Mouse (Mus musculus) CD4-positive helper T cell, adult 2 months (primary cell): ENCODE measurements around the gene Camk1d.

Experiments used
- DNase-seq: peaks from one replicate; pipeline ENCODE4 v3.0.0-alpha.2; 2012; ENCODE audit warnings: low read depth, missing footprints, low spot score

Camk1d gene

DNA sequence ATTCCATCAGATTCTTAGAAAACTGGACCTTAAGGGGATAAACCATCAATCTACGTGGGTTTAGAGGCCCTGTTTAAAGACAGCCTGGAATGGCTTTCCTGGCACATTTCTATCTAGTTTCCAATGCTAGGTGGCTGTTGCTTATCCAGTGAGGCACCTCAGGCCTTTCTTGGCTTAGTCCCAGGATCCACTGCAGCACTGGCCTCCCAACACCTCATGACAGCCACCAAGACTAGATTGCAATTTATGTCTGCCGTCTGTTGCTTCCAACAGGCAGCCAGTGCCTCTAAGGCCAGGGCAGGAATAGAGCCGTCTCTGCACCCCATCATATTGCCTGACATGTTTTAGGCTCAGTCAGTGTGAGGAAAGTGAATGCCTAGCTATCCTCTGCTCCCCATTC, 389.5 kb downstream of the Camk1d start:
- DNase-seq, result no peak

GRCm38 (mm10) chr2:5321660-5322295, 392.5 kb downstream of the Camk1d start:
- DNase-seq, result no peak

GRCm38 (mm10) chr2:5319138-5319537, 395.2 kb downstream of the Camk1d start:
- DNase-seq, result no peak

DNA sequence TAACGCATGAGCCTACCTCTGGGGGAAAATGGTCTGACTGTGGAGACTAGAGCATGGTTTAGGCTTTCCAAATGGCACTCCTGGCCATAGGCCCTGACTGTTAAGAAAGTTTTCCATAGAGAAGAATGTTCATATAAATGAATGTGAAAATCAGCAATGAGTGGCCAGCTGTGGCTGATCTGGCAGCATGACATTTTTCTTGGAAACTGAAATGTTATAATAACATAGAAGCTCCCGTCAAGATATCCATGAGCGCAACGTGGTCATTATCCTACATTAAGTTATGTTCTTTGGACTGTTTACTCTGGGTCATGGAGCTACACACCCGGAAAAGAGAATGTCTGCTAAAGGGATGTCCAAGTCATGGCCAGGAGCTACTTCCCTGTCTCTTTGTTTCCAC, 397.6 kb downstream of the Camk1d start:
- no peak for DNase-seq

- no peak for DNase-seq
Observed at GRCm38 (mm10) chr2:5316217-5316616, 398.1 kb downstream of the Camk1d start.

DNA sequence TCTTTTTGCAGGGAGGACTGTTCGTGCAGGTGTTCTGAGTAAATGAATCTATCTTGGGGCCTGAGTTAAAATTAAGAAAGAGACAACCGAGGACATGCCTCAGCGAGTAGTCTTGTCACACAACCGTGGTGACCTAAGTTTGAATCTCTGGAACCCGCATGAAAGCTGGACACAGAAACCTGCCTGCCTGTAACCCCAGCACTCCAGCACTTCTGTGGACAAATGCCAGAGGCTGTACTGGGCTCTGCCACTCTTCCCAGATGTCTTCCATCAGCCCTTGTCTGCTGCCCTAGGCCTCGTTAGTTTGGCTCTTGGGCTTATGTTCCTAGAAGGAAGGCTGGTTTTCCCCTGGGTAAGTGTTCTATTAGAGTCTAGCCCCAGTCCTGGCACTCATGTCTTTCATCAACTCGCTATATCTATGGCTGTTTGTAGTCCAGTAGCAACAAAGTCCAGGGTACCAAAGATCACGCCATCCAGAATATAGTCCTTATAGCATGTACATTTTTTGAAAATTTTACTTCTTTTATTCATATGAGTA, 399.0 kb downstream of the Camk1d start:
- no peak for DNase-seq

GRCm38 (mm10) chr2:5314530-5315166, 399.7 kb downstream of the Camk1d start:
- DNase-seq, result no peak

- DNase-seq, result no peak
Observed at GRCm38 (mm10) chr2:5305156-5305555, 409.2 kb downstream of the Camk1d start.

DNA sequence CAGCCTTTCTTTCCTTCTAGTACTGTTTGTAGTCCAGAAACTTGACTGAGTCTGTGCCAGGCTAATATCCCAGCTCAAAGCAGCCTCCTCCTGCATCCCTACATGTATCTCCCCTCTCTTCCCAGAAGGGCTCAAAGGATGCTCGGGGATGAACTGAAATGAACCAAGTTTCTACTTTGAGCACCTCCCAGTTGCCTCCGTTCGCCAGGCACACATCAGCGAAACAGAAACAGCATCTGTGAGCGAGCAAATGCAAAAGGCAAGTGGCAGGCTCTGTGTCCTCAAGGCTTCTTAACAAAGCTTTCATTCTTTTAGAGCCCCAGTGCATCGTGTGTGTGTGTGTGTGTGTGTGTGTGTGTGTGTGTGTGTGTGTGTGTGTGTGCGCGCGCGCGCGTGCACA, 409.9 kb downstream of the Camk1d start:
- no peak for DNase-seq

DNA sequence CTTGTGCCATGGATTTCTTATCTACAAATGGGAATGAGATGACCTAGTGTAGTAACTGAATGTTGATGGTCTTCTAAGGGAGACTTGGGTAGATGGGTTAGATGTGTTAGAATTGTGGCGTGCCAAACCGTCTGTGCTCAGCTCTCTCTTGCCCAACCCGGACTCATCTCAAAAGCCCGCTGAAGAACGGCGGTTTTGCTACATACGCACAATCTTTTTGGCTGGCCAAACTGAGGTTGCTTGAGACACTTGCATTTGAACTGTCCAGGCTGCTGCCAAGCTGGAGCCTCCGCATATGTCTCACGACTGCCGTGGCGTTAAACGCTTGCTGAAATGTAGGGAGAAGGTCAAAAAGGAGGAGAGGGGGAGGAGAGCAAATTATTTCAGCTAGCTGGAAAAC, 413.0 kb downstream of the Camk1d start:
- DNase-seq, result no peak

GRCm38 (mm10) chr2:5298071-5298470, 416.2 kb downstream of the Camk1d start:
- no peak for DNase-seq

- no peak for DNase-seq
Observed at GRCm38 (mm10) chr2:5296749-5297545, 417.4 kb downstream of the Camk1d start.

DNA sequence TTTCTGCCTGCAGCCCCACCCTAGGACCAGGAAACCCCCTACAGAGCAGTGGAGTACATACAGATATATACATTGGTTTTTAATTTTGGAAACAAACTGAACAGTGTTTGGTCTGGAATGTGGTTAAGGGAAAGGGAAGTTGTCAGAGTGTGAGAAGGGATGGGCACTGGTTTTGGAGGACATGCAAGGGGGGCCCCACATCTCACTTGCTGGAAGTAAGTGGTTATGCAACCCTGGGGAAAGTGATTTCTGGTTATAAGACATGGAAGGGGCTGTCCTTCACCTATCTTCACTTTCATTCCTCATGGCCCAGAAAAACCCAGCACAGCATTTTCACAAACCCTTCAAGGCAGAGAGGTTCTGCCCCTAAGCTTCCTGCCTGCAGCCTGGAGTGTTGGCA, 419.2 kb downstream of the Camk1d start:
- no peak for DNase-seq

DNA sequence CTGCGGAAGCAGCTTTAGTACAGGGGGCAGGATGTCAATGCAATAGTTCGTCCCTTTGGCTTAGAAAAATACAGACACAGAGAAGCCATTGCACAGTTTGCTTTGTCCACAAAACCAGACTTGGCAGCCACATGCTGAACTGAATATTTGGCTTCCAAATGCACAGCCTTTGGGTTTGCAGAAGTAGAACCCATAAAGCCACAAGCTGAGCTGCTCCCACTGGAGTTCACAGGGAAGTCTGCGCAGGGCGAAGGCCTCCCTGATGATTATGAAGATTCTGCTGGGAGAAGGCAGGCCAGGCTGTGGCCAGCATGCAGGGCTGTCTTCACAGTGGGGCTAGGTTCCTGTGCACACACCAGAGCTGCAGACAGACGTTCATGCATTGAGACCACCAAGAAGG, 419.9 kb downstream of the Camk1d start:
- DNase-seq, result no peak

- no peak for DNase-seq
Observed at GRCm38 (mm10) chr2:5288593-5288992, 425.7 kb downstream of the Camk1d start.

GRCm38 (mm10) chr2:5287044-5287380, 427.3 kb downstream of the Camk1d start:
- no peak for DNase-seq

DNA sequence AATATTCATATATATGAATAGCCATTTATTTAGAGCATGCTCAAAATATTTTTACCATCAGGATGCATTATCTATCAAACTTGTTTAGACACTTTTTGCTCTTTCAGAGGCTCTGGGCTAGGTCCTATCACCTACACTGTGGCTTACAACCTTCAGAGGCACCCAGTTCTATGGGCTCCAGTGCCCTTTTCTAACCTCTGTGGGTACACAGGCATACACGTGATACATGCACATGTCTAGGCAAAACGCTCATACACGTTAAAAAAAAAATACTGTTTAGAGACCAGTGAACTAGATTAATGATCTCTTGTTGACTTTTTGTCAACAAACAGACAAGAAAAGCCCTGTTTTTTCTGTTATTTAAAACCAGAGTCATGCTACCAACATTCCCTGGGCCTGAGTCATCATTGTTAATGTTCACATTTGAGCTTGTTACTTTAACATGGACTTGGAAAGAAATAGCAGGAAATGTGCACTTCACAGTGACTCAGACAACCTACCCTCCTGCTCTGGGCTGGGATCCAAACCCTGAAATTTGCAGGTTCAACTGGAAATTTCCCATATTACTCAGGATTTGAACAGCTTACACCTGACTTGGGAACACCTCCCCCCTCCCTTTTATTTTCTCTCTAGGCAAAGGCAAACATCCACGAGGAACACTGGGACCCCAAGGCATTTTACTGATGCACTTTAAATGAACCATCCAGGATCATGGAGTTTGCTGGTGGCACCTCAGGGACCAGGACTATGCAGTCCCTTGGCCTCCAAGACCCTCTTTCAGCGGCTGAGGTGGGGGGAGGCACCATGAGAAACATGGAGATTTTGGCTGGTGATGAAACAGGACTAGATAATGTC, 427.9 kb downstream of the Camk1d start:
- DNase-seq, result no peak

DNA sequence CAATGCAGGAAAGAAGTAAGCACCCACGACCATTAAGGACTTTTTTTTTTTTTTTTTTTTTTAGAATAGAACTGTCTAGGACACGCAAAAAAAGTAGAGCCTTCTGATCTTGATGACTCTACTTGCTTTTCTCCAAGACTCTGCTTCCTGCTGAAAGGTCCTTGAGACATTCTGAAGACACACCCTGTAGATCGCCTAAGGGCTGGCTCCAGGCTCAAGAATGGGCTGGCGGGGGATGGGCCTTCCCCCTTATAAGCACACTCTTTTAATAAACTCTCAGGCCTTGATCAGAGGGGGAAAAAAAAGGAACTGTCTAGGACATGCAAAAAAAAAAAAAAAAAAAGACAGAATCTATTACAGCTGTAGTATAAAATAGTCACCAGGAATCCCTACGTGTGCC, 430.0 kb downstream of the Camk1d start:
- DNase-seq, result no peak

DNA sequence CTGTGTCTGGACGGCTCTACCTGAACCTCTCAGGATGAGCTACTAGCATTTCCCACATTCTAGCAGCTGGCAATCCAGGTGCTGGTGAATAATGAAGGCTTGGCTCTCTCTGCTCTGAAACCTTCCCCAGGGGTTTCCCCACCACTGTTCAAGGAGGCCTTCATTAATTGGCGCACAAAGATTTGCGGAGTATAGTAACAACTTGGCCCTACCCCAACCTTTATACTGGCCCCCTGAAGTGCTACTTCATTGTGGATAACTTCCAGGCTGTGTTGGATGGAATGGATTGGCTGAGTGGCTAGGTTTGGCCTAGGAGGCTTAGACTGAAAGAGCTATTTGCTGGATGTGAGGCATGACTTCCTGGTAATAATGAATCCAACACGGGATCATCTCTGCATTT, 431.7 kb downstream of the Camk1d start:
- DNase-seq, result no peak

DNA sequence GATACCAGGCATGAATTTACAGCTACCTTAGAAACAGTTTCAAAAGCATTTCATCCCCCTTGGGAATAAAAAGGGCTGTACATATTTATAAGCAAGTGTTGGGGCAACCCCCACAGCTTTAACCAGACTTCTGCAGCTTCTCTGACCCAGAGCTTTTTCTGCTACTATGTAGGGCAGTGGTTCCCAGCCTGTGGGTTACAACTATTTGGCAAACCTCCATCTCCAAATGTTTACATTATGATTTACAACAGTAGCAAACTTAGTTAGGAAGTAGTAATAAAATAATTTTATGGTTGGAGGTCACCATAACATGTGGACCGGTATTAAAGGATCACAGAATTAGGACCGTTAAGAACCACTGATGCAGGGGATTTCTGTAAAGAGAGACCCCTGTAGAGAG, 446.3 kb downstream of the Camk1d start:
- DNase-seq, result no peak

GRCm38 (mm10) chr2:5262279-5262678, 452.0 kb downstream of the Camk1d start:
- no peak for DNase-seq

DNA sequence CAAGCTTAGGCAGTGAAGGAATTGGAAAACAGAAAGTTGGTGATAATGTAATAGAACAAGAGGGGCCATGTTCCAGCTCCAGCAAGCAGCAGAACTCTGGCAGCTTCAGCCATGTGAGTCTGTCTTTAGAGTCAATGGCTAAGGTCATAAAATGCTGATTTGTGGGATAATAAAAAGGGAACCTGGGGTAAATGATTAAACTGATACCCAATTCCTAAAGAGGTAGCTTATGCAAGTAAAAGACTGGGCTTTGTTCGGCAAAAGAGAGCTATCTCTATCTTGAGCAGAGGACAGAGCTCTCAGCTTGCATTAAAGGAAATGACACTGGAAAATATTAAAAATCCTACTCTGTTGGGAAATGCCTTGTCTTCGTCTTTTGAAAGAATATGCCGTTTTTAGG, 456.1 kb downstream of the Camk1d start:
- DNase-seq, result no peak
